Mouse (Mus musculus) small intestine, adult 2 months (tissue): ENCODE measurements around the gene Tnpo2.

Experiments used
- CTCF ChIP-seq: fragments of 200-500 bp; IDR thresholded peaks from 2 replicates; pipeline ENCODE4 v1.5.1; 2012; ENCODE audit warnings: low read depth, mild to moderate bottlenecking, control low read depth, inconsistent platforms, low read length, moderate library complexity, mixed read lengths; ENCODE audit not compliant: insufficient replicate concordance, insufficient read length; ENCODE audit errors: extremely low read depth
- POLR2A ChIP-seq: fragments of 200-500 bp; IDR thresholded peaks from 2 replicates; pipeline ENCODE4 v1.6.1; 2012; ENCODE audit warnings: low read depth, mild to moderate bottlenecking, control low read depth, inconsistent platforms, low read length, moderate library complexity

GRCm38 (mm10) chr8:85096196-85096595, 59.5 kb downstream of the Tnpo2 start:
- no peak for TF ChIP-seq CTCF
- no peak for TF ChIP-seq POLR2A
